Mouse (Mus musculus): ENCODE results near the gene Faxc.

The Faxc gene

DNA sequence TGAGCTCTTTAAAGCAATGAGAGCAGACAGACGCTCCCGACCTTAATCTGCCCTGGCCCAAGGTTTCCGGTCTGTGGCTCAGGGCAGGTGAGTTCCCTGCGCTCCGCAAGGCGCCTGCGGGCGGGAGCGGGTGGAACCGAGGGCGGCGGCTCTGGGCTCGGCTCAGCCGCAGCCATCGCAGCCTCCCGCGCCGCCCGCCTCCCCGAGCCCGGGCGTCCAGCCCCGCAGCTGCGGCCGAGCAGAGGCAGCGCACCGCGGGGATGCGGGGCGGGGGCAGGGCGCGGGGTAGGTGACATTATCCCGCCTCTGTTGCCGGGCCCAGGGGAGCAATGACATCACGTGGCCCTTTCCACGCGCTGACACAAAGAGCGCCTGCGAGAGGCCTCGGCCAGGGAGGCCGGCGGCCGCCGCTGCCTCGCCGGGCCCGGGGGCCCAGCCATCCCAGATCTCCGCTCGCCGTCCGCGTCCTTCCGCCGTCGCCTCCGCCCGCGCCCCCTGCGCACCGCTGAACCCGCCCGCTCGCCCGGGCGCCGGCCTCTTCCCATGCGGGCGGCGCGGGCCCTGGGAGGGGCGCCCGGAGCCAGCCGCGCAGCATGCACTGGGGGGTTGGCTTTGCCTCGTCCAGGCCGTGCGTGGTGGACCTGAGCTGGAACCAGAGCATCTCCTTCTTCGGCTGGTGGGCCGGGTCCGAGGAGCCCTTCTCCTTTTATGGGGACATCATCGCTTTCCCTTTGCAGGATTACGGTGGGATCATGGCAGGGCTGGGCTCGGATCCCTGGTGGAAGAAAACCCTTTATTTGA, at the start of gene Faxc:
Gene Faxc (plus strand): TSS at position 359 of the 801 bp plus-strand sequence.
- DNase-seq (ENCODE audit: low read depth): no peak

DNA sequence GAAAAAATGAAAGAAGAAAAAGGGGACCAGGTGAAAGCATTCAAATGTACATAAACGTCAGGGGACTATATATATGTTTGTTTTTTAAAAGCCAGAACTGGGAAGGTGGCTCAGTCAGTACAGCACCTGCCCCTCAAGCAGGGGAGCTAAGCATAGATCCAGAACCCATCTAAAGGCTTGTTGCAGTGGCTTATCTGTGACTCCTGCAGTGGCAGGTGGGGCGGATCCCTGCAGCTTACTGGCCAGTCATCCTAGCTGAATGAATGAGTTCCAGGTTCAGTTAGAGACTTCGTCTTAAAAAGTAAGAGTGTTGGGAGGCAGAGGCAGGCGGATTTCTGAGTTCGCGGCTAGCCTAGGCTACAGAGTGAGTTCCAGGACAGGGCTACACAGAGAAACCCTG, 48.3 kb upstream of the Faxc start:
- no peak for DNase-seq (ENCODE audit: low read depth)

DNA sequence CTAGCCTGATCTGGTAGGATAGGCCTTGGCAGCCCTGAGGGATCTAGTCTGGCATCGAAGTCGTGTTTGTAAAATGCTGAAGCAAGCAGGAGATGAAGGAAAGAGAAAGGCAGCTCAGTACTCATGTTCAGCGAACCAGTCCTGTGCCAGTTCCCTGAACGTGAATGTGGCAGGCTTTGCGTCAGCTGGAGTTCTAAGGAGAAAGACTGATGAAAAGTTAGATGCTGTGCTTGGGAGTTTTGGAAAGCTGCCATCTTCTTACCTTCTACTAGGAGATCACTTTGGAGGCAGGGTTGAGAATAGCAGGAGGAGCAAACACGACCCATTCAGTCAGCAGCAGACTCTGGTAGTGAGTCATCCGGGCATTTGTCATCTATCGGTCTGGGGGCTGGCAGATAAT, 45.3 kb upstream of the Faxc start:
- no peak for DNase-seq (ENCODE audit: low read depth)

DNA sequence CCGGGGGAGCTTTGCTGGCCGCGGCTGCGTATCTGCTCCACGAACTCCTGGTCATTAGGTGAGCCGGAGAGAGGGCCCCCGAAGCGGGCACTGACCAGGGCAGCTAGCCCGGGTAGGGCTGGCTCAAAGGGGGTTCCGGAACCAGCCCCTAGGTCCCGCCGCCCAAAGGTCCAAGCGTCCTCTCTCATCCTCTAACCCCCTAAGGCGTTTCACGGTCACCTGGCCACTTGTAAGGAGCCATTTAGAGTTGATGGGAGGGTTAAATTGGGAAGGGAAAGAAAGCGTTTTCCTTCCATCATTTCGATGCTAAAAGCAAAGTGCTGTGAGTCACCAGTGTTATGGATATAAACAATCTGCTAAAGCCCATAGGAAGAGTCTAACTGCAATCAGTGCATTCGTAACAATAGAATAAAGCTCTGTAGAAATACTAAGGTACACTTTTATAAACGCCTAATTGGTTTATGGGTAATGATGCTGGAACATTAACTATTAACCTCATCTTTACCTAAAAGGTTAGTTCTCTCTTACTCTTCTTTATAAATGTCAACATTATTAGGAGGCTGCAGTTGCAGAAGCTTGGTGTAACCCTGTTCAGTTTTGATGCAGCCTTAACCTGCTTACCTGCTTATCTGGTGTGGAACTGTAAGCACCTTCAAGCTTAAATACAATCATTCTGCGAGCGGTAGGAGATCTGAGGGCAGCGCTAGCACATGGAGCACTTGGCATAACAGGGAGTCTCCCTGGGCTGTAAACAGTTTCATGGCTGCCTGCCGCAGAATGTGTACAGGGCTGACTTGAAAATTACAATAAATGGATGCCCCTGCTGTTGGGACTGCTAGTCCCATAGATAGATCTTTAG, 872 bp downstream of the Faxc start:
- no peak for DNase-seq (ENCODE audit: low read depth)

DNA sequence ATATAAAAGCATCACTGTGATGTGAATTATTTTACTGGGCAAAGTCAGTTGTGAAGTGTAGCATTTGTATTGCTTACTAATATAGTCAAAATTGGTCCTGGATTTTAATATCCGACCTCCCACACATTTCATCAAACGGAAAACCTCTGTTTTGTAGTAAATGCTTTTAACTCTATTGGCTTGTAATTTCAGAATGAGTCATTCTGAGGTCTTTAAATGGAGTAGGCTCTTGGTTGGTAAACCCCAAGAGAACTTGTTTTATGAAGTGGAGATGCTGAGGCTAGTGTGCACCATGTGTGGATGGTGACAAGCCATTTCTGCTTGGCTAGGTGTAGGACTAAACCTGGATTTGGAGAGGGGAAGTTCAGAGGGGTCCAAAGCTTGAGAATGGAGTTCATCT, 4.2 kb downstream of the Faxc start:
- no peak for DNase-seq (ENCODE audit: low read depth)

DNA sequence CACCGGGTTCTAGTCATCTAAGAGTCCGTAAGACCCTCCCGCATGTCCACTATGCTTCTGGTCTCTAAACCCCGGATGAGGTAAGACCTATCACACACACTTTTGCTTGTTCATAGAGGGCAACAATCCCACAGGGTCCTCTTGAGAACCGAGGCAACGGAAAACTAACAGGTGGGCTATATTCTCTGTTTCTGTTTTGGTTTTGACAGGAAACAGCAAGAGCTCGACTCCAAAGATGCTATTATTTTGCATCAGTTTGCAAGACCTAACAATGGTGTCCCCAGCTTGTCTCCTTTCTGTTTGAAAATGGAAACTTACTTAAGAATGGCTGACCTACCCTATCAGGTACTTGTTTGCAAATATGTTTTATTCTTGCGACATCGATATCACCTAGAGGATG, 5.3 kb downstream of the Faxc start:
- DNase-seq (ENCODE audit: low read depth): no peak

DNA sequence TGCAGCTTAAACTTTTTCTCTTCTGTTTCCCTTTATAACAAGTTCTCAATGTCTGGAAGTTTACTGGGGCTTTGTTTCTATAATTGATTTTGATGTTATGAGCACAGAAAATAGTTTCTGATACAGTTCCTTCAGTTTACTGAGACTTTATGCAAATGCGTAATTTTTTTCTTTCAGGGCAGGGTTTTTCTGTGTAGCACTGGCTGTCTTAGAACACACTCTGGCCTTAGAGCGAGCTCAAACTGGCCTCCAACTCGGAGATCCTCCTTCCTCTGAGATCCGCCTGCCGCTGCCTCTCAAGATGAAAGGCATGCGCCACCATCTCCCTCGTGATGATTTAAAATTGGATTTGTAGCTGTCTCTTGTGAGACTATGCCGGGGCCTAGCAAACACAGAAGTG, 6.8 kb downstream of the Faxc start:
- no peak for DNase-seq (ENCODE audit: low read depth)

DNA sequence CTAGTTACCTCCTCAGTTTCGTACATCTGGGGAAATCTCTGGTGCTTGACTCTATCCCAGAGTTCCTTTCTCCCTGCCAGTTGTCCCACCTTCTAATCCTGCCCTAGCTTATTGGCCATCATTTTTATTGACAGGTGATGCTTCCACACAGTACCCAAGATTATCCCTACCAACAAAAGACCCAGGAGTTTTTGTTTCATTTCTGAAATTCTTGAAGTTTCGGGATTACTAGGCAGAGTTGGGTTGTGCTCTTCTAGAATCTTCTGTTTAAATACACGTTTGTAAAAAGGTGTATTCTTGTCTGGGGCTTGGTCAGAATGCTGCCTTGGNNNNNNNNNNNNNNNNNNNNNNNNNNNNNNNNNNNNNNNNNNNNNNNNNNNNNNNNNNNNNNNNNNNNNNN, 13.5 kb downstream of the Faxc start:
- no peak for DNase-seq (ENCODE audit: low read depth)

DNA sequence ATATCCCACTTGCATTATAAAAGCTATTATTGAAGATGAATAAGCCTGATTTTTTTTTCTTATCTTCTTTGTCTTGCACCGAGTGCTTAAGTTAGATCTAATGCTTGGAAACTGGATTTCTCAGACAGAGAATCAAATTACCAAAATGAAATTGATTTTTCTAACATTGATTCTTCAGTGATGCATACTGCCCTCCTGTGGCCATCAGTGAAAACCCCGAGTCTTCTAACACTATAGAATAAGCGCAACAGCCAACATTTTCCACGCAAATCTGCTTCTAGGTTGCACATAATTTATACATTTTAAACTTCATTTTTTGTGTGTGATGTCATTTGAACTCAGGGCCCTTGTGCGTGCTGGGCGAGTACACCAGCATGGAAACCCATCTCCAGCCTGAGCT, 20.3 kb downstream of the Faxc start:
- no peak for DNase-seq (ENCODE audit: low read depth)

DNA sequence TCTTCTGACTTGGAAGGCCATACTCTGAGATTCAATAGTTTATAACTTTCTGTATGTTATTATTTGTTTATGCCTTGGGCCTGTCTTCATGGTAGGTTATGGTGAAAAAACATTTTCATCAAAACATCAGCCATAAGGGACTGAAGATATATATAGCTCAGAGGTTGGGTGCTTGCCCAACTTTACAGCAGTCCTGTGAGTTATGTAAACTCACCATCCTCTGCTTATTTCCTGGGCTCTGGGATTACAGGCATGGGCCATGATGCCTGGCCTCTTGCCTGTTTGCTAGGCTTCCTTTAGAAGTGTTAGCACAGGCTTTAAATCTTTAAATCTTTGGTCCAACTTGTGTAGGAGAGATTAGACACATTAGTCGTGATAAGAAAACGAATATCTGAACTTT, 21.1 kb downstream of the Faxc start:
- no peak for DNase-seq (ENCODE audit: low read depth)

DNA sequence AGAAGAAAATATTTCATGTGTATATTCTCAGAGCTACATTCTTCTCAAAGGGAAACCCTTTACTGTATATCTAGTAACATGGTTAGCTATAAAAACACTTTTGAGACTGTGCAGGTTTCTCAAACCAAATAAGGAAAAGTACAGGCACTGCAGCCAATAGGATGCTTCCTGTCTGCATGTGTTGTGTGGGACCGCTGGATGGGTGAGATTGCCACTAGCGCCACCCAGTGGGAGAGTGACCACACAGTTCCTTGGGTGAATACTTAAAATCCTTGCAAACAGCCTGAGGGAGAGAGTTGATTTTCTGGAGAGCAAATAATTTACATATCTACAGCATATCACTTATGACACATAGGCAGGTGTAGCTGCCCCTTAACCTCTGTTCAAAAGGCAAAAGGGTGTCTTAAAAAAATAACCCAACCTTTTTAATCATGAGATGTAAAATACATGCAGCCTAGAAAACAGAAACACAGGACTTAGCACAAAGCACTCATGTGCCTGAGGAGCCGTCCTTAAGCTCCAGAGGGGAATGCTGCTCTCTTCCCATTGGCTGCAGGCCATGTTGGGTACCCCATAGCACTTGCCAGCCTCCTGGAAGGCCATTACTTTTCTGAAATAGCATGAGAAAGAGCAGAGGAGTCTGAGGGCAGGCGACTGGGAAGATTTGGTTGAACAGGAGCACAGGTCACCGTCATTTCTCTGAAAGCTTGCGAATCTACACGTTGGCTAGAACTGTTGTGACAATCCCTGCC, 26.6 kb downstream of the Faxc start:
- peak; percentile 47 for DNase-seq (ENCODE audit: low read depth)

DNA sequence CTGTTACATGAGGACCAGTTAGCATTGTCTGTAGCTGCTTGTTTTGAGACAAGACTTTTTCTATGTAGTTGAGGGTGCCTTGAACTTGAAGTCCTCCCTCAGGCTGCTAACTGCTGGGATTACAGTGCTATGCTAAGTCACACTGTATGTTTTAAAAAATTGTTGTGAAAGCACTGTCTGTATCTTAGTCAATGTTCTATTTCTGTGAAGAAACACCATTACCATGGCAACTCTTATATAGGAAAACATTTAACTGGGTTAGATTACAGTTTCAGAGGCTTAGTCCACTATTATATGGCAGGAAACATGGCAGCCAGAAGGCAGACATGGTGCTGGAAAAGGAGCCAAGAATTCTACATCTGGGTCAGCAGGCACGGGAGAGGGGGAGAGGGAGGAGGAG, 40.8 kb downstream of the Faxc start:
- DNase-seq (ENCODE audit: low read depth): no peak

DNA sequence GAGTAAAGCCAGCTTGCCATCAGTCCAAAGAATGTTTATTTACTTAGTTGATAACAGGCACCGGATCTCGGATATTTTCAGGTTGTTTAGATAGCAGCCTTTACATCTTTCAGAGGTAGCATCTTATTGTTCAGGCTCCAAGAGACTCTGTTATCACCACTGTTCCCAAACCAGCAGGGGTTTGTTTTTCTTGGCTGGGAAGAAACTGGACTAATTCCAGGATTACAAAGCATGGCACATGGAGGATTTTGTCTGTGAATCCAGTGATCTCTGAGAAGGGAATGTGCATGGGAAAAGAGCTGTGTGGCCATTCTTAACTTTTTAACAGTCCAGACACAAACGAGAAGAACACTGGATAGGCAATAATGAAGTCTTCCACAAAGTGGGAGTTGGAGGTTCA, 43.0 kb downstream of the Faxc start:
- no peak for DNase-seq (ENCODE audit: low read depth)

DNA sequence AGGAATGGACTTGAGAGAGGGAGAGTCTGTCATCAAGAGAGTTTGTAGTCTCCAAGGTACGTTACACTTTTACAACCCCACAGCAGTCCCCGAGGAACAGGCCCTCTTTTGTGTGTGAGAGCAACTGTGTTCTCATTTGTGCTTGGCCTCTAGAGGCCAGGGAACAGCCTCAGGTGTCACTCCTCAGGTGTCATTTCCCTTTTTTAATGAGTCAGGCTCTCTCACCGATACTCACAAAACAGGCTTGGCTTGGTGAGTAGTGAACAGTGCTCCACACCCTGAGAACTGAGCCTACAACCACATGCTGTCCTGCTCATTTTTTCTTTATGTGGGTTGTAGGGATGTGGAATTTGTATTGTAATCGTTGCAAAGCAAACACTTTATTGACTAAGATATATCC, 49.3 kb downstream of the Faxc start:
- DNase-seq (ENCODE audit: low read depth): no peak

DNA sequence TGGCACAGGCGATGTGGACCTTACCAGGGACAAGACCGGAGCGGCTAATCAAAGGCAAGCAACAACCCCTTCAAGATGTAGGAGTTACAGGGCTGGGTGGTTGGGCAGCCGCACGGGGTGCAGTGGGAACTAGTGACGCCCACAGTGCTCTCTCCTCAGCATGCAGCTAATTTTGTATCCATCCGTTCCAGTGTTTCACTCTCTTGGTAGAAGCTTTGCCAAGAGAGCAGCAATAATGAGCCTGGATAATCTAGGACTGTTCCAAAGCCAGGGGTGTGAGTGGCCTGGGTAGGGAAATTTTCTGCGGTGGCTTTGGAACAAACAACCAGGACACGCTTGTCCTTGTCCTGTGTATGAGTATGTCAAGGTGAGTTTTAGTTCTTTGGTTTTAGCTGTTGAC, 51.3 kb downstream of the Faxc start:
- DNase-seq (ENCODE audit: low read depth): no peak

DNA sequence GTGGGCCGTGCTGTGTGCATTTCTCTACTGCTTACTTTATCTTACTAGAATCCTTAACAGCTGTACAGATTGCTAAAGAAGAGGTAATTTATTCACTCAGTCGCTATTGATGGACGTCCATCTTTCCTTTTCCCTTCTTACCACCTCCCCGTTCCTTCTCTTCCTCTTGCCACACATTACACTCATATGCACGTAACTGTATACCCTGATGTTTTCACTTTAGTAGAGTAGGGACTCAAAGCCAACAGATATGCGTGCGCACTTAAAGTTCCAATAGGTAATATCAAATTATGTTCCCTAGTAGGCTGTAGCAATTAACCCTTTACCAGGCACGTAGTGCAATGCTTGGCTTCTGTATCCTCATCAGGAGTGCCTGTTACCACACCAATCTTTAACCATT, 55.7 kb downstream of the Faxc start:
- no peak for DNase-seq (ENCODE audit: low read depth)

DNA sequence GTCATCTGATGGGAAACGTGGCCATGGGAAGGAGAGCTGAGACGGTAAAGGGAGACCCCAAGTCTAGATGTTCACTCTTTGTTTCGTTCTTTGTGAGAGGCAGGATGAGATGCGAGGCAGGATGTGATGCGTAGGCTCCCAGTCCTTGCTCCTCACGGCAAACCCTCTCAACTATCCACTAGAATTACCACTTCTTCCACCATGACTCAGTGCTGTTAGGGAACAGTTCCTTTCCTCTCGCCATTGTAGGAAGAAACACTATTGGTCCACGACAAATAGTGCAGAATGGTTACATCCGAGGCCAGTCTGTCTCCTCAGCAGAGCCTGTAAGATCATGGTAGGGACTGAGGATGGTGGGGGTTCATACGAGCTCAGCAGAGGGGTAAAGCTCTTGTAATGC, 56.3 kb downstream of the Faxc start:
- no peak for DNase-seq (ENCODE audit: low read depth)

DNA sequence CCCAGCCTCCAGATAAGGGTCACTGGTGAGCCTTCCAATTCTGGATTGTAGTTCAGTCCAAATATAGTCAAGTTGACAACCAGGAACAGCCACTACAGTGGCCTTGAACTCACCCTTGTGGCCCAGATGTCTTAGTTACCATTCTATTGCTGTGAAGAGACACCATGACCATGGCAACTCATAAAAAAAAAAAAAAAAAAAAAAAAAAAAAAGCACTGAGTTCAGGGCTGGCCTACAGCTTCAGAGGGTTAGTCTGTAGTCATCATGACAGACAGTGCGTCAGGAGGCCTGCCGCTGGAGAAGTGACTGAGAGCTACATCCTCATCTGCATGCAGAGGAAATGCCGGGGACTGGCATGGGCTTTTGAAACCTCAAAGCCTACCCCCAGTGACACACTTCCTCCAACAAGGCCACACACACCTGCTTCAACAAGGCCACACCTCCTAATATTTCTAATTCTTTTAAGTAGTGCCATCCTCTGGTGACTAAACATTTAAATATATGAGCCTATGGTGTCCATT, 58.5 kb downstream of the Faxc start:
- no peak for DNase-seq (ENCODE audit: low read depth)

DNA sequence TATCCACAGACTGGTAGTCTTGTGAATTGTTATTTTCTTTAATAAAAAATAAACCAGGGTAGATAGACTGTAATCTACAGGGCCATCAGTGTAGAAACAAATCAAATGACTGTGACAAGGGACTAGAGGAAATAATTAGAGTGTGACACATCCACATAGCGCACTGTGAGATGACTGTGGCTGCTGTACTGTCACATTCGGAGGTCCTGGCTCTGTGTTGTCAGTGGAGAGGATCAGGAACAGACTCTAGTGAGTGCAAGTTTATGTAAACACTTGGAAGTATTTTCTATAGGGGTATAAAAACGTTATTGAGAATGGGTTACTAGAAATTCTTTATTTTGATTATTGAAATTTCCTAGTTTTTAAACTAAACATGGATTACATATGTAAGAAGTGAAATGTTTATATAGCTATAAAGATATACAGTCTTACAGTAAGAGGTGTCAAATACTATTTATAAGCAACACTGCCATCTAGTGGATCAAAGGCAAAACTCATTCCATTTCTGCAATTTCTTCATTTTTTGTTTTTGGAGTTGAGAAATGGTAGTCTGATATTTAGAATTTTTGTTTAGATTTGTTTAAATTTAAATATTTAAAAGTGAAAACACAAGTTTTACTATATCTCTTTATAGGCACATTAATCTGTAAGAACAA, 59.6 kb downstream of the Faxc start:
- no peak for DNase-seq (ENCODE audit: low read depth)

DNA sequence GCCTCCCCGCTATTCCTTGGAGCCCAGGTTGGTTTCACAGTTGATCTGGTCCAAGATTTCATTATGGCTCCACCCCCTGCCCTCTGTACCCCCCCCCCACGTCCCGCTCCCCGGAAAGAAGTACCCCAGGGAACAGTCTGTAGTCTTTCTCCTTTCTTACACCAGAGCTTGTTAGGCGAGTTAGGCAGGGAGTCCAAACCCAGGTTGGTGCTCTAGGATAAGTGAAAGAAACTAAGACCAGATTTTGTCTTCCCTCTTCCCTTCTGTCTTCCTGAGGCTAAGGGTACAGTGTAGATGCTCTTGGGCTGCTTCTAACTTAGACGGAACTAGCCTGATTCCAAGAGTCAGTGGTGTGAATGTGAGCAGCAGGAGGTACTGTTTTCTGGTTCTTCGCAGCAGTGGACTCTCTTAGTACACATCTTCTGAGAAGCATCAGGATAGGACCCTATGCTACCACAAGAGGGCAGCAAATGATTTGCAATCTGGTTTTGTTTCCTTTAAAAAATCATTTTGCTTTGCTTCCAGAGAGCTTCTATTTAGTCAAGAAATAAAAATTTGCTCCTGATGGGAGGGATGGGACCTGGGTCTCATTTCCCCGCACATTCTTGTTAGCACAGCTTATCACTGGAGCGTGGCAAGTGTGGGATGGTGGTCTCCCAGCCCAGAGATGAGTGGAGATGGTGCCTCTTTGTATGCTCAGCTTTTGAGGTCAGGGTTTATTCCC, 86.7 kb downstream of the Faxc start:
- DNase-seq (ENCODE audit: low read depth): peak; percentile 6

DNA sequence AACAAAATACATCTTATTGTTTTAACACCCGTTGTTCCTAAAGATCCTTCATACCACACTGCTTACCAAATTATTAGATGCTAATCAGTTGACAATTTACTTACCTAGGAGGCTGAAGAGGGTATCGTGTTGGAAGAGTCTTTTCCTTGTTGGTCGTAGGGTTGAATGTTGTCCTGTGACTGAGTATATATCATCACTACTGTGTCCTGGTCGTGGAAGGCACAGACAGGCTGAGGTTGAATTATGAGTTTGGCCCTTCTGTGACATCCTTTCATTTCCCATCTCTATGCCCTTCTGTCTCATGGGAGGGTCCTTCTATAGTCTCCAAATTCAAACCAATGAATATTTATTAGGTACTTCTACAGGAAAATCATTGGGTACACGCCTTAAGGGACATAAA, 87.3 kb downstream of the Faxc start:
- DNase-seq (ENCODE audit: low read depth): no peak
